Mouse (Mus musculus) ovary, postnatal 14 days (tissue): ENCODE data around the gene Extl1.

Experiments
- DNase-seq: peaks from one replicate; pipeline ENCODE4 v3.0.0; 2022; ENCODE audit warnings: low spot score

The Extl1 gene

DNA sequence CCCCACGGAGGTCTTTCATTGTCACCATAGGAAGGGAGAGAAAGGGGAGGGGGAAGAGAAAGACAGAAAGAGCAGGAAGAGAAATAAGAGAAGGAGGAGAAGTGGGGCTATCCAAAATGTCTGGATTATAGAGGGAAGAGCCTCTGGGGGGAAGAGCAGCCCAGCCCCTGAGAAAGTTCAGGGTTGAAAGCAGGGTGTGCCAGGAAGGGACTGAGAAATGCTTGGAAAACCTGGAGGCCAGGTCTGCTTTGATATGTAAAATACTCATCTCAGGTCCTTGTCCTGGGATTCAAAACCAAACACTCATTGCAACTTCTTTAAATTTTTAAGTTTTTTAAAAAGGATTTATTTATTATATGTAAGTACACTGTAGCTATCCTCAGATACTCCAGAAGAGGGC lies 8.0 kb upstream of the Extl1 start:
- DNase-seq = no peak

DNA sequence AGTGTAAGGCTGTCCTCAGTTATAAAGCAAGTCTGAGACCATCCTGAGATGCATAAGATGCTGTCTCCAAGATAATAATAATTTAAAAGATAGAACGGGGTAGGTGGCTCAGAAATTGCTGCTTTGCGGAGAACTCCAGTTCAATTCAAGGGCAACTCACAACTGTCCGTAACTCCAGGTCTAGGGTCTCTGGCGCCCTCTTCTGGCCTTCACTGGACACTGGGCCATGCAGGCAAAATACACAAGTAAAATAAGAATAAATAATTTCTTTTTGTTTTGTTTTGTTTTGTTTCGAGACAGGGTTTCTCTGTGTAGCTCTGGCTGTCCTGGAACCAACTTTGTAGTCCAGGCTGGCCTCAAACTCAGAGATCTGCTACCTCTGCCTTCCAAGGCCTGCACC lies 4.7 kb upstream of the Extl1 start:
- DNase-seq = peak; percentile 69

DNA sequence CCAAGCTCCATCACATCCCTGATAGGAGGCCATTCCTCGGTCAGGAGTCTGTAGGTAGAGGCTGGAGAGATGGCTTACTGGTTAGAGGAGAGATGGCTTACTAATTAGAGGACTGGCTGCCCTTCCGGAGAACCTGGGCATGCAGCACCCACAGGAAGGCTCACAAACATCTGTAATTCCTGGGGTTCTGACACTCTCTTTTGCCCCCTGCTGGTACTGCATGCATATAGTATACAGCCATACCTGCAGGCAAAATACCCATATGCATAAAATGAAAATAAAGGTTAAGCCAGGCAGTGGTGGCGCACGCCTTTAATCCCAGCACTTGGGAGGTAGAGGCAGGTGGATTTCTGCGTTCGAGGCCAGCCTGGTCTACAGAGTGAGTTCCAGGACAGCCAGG lies 3.6 kb upstream of the Extl1 start:
- no peak for DNase-seq

DNA sequence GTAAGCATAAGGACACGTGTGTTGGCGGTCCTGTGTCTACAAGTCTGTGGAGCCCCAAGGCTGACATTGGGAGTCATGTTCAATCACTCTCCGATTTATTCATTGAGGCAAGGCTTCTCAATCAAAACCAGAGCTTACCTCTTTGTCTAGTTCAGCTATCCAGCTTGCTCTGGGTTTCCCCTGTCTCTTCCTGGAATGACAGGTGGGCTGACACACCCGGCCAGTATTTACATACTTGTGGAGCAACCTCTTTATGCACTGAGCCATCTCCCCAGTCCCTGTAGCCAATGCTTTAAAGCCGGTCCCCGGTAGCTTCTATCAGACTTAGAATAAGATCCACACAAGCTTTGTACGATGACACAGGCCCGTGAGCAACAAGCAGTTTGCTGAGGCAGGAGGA lies 4.1 kb downstream of the Extl1 start:
- no peak for DNase-seq

DNA sequence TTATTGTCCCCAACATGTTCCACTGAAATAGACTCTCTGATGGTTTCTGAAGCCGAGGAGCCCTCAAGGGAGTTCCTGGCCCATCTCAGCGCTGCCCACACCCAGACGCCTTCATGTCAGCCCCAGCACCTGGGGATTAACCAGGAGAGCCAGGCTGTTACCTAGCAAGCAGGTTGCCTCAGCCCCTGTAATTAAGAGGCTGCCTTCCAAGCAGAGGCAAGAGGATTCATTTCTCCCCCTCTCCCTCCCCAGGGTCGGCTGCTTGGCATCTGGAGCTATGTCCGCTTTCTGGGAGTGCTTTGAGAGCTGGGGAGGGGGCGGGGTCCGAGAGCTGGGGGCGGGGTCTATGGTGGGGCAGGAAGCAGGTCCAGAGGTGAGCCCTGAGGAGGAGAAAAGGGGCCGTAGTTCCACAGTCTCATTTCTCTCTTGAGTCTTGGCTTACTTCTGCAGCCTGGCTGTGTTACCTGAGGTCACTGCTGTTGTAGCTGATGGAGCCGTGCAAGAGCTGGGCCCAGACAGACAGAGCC lies 5.5 kb downstream of the Extl1 start:
- no peak for DNase-seq

DNA sequence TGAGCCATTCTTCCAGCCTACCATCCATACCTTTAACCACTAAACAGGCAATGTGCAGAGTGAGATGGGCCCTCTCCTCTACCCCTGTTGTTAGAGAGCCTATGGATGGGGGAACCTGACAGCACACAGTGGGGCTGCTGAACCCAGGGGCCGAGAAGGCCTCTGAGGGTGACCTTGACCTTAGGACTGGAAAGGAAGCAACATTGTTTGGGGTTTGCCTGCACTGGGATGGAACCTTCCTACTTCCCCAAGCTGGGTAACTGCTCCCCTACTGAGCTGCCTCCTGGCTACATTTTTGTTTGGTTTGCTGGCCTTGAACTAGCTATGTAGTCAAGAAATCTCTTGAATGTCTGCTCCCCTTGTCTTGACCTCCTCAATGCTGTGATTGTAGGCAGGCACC lies 9.3 kb downstream of the Extl1 start:
- no peak for DNase-seq

DNA sequence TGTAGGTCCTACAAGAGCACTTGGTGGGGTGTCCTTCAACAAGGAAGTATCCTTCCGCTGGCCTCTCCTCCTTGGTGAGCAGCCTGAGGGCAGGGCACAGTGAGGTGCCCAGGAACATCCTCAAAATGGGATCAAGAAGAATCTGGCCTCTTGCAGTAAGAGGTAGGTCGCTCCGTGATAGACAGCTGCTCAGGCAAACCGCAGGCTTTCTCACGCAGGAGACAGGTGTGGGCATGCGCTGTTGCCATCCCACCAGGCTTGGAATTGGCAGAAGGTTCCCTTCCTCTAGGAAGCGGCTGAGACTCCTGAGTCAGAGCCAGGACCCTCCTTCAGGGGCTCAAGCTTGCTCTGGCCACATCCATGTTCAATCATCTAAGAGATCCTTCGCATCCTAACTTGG lies 10.4 kb downstream of the Extl1 start:
- DNase-seq = no peak

DNA sequence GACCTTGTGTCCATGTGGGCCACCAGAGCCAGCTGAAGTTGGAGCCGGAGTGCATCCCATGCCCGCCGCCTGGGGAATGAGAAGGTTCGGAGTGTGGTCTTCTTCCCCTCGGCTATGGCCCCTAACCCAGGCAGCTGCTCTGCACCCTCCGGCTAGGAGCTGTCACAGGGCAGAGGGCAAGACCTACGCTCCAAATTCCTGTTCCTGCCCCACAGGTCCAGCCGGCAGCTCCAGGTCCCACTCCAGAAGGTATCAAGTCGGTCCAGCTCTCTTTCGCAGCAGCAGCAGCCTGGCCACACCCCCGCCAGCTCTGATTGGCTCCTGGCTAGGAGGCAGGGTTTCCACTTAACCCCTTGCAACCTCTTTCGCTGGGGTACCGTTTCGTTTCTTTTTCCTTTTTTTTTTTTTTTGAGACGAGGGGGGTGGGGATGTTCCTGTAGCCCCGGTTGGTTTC lies 11.3 kb downstream of the Extl1 start:
- peak; percentile 62 for DNase-seq

DNA sequence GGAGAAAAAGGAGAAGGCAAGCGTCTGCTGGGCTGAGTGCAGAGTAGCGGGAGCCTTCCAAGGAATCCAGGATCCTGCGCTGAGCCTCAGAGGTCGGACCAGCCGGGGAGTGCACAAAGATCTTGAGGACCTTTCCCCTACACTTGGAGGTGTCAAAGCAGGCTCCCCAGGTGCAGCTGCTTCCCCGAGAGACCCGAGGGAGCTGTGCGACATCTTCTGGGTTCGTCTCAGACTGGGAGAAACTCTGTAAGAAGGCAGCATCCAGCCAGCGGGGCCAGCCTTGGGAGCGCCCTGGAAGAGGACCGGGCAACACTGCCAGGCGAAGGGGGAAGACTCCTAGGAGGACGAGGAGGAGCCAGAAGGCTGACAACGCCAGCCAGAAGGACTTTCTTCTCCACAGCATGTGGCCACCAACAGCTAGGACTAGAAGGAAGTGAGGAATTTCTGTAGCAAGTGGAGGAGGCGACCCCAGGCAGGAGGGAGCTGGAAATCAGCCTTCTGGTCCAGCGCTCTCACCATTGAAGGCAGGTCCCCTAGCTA lies 12.3 kb downstream of the Extl1 start:
- no peak for DNase-seq

DNA sequence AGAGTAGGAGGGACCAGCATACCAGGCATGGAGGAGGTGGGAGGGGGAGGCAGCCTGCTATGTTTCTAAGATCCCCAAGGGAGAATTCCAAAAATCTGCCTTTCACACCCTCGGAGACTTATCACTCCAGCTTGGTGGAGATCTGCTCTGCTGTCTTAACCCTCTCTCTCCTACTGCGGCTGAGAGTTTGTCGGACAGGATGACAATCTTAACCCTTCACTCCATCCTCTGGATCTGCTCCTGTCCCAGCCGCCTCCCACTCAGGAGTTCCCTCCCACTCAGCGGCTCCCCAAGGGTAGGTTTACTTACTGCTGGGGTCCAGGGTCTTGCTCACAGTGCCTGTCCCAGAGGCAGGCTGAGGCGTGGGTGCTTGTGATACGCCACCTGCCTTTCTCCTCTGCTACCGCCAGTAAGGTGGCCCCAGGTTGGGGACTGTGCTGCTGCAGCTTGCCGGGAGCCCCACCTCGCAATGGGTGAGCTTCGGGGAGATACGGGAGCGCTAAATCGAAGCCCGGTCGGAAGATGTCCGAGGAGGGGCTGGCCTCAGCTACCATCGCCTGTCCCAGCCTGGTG lies 12.9 kb downstream of the Extl1 start:
- no peak for DNase-seq

DNA sequence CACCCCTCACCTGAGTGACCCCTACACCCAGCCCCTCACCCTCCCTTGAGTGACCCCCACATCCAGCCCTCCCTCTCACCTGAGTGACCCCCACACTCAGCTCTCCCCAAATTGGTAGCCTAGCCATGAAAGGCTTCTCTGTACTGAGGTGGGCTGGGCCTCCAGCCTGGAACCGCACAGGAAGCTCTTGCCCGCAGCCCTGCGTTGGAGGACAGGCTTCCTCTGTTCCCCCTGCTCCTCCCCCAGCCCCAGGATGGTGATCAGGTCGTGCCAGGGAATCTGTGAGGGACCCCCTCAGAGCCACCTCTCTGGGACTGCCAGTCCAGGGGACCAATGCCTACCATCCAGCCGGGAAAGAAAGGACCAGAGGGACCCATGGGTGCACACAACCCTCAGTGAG lies 18.4 kb downstream of the Extl1 start:
- no peak for DNase-seq

DNA sequence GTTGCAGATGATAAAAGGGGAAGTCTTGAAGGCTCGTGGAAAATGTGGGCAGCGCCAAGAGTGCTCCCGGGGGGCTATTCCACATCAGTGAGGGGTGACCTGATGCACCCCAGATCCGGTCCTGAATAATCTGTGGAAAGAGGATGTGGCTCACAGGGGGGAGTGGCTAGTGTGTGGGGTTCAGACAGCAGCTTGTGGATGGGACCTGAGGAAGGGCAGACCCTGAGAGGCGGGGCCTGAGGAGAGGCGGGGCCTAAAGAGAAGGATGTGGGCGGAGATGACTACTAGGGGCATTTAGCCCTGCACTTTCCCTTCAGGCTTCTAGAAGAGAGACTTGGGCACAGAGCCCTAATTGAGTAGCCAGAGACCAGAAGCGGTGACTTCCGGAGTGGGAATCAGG lies 21.1 kb downstream of the Extl1 start:
- DNase-seq = no peak

DNA sequence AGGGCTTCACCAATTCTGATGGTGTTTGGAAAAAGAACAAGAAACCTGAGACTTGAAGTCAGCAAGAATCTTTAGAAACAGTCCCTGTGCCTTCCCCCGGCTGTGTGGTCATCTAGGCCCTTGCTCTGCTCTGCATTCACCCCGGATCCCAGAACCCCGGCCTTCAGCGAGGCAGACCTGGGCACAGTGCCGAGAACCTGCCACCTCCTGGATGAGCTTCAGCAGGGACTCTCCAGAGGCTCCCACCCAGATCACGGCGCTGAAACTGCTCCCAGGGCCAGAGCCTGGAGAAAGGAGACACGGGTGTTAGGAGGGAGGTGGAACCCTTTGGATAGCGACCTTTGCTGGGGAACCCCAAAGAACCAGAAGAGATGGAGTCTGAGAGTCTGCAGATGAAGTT lies 21.5 kb downstream of the Extl1 start:
- DNase-seq = no peak

DNA sequence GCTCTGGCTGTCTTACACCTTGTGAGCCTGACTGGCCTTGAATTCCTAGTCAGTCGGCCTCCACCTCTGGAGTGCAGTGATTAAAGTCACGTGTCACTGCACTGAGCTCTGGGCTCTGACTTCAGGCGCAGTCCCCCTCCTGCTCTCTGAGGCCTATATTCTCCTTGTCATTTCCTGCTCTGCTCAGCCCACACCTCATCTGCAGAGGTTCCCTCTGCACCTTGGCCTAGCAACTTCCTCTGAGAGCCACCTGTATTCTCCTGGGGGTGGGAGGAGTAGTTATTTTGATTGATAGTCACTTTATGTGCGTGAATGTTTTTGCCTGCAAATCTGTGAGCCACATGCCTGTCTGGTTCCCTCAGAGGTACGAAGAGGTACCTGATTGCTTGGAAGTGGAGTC lies 22.4 kb downstream of the Extl1 start:
- DNase-seq = no peak

DNA sequence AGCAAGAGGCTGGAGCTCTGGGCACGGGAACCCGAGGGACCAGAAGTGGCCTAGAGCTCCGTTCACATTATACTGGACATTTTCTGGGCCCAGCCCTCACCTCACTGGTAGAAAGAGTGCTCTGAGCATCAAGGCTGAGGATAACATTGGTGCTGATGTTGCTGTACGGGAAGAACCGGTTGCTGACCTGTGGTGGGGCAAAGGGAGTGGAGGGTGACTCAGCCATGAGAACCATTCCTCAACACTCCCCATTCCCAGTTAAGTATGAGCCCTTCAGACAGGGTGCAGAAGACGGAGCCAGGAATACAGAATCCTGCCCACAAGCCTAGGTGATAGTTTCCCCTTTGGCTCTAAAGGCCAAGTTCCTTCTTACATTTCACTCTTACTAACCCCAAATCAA lies 24.0 kb downstream of the Extl1 start:
- no peak for DNase-seq

DNA sequence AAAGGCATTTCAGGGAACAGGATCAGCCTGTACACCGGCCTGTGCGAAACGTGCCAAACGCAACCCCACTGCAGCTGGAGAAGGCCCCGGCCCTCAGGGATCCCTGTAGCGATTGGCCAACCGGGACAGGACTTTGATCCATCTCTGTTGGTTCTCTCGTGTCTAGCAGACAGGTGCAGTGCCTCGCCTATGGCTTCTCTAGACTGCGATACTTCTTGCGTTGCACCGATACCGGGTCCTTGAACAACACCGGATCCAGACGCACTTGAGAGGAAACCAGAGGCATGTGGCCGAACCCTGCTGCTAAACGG lies 26.2 kb downstream of the Extl1 start:
- DNase-seq = no peak

DNA sequence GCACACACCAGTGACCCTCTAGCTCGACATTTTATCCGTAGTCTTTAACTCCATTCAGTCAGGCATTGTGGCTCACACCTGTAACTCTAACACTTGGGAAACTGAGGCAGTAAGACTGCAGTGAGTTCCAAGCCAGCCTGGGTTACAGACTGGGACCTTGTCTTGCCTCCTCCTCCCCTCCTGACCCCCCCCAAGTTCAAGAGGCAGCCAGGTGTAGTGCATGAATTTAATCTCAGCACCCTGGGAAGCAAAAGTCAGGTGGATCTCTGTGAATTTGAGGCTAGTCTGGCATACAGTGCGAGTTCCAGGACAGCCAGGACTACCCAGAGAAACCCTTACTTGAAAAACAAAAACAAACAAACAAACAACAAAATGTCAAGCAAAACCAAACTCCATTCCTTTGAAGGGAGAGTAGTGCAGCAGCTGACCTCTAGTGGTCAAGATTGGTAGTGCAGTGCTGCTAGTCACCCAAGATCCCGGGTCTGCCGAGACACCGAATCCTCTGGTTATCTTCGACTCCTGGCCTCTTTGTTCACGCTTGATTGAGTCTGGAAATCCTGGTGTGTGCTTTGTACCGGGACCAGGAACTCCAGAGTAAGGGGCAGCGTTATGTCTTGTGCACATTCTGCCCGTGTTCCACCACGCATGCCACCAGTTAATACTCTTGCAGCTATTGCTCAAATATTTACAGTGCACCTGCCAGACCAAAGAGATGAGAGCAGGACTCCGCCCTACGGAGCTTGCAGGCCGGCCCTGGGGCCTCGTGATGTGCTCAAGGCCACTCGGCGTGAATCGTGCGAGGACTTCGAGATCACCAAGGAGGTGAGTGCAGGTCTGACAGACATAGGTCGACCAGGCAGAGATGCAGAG lies 26.8 kb downstream of the Extl1 start:
- DNase-seq = peak; percentile 68

DNA sequence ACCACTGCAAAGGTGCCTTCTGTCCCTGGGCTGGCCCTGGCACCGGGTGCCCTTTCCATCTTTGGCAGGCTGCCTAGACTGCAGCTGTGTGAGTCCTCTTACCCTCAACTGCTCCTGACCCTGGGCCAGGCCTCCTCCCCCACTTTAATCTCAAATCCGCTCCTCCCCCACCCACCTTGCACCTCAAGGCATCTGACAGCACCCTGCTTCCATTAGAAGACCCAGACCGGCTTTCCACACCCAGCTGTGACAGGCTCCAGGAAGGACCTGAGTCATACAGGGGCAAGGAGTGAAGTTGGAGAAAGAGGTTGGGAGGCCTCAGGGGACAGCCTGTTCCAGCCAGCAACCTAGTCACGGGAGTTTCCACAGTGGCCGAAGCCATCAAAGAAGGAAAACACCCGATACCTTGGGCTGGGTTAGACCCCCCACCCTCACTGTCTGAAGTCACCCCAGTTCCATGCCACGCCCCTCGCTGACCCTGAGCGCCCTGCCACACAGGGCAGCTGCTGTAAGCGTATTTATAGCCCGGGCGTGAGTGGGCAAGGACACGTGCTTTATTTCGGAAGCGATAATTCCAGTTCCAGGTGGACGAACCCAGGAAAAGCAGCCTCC lies 27.7 kb downstream of the Extl1 start:
- no peak for DNase-seq

DNA sequence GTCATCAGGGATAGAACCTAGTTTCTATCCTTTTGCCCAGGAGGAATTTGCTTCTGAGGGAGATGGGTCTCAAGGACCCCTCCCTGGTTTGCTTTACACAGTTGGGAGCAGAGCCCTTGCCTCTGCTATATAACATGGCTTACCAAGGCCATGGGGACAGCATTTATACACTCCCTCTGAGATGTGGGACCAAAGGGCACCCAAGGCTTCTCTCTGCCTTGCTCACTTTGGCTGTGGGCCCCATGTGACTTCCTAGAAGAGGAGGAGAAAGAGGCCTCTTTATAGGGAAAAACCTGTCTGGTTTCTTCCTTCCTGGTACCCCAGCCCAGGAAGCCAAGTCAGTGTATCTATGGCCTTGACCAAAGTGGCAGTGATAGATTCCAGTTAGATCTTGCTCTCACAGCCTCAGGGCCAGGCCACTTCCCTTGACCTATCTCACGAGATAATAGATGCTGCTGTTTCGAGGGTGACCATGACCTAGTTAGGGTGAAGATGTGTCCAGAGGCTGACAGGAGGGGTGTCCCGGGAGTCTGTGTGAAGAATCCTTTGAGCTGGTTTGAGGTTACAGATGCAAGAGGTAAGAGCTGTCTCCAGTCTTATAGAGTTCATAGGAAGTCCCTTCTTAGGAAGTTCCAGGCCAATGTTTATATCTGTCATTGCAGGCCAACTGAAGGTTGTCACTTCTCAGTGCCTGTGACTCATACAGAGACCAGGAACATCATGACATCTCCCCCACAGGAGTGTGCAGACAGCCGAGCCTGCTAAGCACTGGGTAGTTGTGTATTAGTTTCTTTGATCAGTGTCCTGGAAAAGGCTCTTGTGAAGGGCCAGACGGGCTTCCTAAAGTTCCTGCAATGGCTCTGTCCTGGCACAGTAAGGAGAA lies 29.9 kb downstream of the Extl1 start:
- no peak for DNase-seq

DNA sequence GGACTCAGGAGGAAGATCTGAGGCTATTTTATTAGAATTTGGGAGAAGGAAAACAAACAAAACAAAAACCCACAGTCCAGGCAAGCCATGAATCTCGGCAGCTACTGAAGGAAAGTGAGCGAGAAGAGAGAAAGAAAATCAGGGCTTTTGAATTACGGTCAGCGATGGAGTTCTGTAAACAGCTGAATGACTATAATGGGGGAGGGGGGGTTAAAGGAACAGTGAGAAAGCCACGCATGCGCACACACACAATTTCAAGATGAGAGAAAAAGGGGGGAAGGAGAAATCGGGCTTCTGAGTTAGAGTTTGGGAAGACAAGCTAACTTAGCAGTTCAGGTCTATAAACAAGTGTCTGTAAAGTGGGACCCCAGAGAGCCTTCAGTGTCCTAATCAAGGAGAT lies 30.7 kb downstream of the Extl1 start:
- no peak for DNase-seq

DNA sequence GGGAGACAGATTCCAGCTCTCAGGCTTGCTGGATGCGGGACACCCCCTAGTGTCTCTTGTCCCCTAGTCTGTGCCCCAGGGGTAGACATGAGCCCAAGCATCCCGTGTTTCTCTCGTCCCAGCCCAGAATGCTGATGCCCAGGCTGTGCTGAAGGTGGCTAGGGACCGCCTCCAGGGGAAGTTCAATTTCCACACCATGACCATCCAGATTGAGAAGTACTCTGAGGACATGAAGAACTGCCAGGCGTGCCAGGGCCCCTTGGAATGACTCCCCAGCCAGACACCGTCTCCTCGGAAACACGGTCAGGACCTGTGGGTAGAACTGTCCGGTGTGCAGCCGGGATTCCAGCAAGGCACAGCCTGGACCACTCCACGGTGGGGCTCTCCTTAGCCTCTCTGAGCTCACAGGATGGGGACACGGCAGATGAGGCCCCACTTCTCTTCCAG lies 31.4 kb downstream of the Extl1 start:
- DNase-seq = no peak
